Mouse (Mus musculus): Measurements from ENCODE around the gene Mnd1. TPM values are rescaled to one million over a fixed set of nuclear protein-coding genes. Genes with fewer than 3 reads are reported as not detected.

Mnd1 gene
- polyA plus RNA-seq, 1 experiment = 0.09 TPM

GRCm38 (mm10) chr3:84081208-84081722, 74.3 kb downstream of the Mnd1 start:
- Histone ChIP-seq H3K4me3 (ENCODE audit: extremely low read depth, insufficient read depth, insufficient read length) (no peak overlapping the region), H3K4me1 (ENCODE audit: control insufficient read depth, insufficient read depth, insufficient read length) (no peaks in the 10 kb centered on the region; the same call in 1 of the 2 replicates), H3K27me3 (ENCODE audit: control insufficient read depth, insufficient read depth, low read length) (no peaks in the 10 kb centered on the region), H3K27ac (ENCODE audit: insufficient read depth, low read length) (no peak overlapping the region), H3K36me3 (ENCODE audit: control insufficient read depth, insufficient read depth, low read length) (no peaks in the 10 kb centered on the region)
- DNase-seq (ENCODE audit: low read depth in 1 of 2, low spot score in 2 of 2) = no peak
- 93% methylated on average over 4 of the region's 4 CpGs for WGBS
- TF ChIP-seq POLR2A (IDR thresholded peaks at IDR 0.05; ENCODE audit: low read depth, low read length) = no peak
- TF ChIP-seq CTCF (IDR thresholded peaks at IDR 0.05; ENCODE audit: extremely low read depth, insufficient read depth, insufficient read length, insufficient replicate concordance) = no peak

- Histone ChIP-seq H3K27me3 (ENCODE audit: control insufficient read depth, insufficient read depth, low read length) (no peaks in the 10 kb centered on the region), H3K4me3 (ENCODE audit: extremely low read depth, insufficient read depth, insufficient read length) (no peak overlapping the region), H3K36me3 (ENCODE audit: control insufficient read depth, insufficient read depth, low read length) (no peaks in the 10 kb centered on the region), H3K4me1 (ENCODE audit: control insufficient read depth, insufficient read depth, insufficient read length) (peaks cover under 1% of the 10 kb centered on the region), H3K27ac (ENCODE audit: insufficient read depth, low read length) (no peak overlapping the region)
- TF ChIP-seq POLR2A (IDR thresholded peaks at IDR 0.05; ENCODE audit: low read depth, low read length) = no peak
- no peak for TF ChIP-seq CTCF (IDR thresholded peaks at IDR 0.05; ENCODE audit: extremely low read depth, insufficient read depth, insufficient read length, insufficient replicate concordance)
- WGBS = 92% methylated on average over 7 of the region's 7 CpGs
- DNase-seq (ENCODE audit: low read depth in 1 of 2, low spot score in 2 of 2) = no peak
Measured at GRCm38 (mm10) chr3:84080074-84080473, 75.5 kb downstream of the Mnd1 start.

GRCm38 (mm10) chr3:84077505-84077904, 78.1 kb downstream of the Mnd1 start:
- Histone ChIP-seq H3K27ac (ENCODE audit: insufficient read depth, low read length) (no peak overlapping the region), H3K27me3 (ENCODE audit: control insufficient read depth, insufficient read depth, low read length) (no peaks in the 10 kb centered on the region), H3K4me3 (ENCODE audit: extremely low read depth, insufficient read depth, insufficient read length) (no peak overlapping the region), H3K36me3 (ENCODE audit: control insufficient read depth, insufficient read depth, low read length) (no peaks in the 10 kb centered on the region), H3K4me1 (ENCODE audit: control insufficient read depth, insufficient read depth, insufficient read length) (peaks cover 3% of the 10 kb centered on the region)
- WGBS = 93% methylated on average over 4 of the region's 4 CpGs
- TF ChIP-seq CTCF (IDR thresholded peaks at IDR 0.05; ENCODE audit: extremely low read depth, insufficient read depth, insufficient read length, insufficient replicate concordance) (no peak), POLR2A (IDR thresholded peaks at IDR 0.05; ENCODE audit: low read depth, low read length) (no peak)
- DNase-seq (ENCODE audit: low read depth in 1 of 2, low spot score in 2 of 2) = no peak

DNA sequence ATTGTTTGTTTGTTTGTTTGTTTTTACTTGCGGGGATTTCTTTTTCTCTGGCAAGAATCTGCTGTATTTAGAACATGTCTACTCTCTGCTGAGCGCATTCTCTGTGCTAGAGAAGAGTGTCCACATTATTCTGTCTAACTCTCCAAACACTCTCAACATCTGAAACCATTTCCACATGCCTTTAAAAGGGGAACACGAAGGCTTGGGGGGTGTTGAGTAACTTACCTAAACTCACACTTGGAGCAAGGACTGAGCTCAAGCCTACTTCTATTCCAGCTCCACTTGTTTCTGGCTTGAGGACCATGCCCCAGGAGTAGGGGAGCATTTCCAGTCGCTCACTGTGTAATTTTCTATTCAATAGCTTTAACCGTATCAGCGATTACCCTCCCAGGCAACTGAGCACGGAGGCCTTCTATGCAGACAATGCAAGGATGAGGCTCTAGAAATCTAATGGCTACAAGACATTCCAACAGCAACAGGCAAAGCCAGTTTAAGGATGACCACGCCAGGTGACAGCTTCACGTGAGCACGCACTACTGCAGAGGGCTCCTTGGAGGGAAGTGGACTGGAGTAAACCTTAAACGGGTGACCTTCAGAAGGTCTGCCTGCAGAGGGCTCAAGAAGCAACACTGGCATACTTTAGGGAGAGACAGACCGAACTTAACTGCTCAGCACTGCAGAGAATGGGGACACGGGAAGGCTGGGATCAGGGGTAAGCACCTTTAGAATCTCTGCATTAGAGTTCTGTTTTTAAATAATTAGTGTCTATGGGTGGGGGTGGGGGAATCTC, 78.8 kb downstream of the Mnd1 start:
- 84% methylated on average over 13 of the region's 13 CpGs for WGBS
- Histone ChIP-seq H3K27ac (ENCODE audit: insufficient read depth, low read length) (no peak overlapping the region), H3K4me1 (ENCODE audit: control insufficient read depth, insufficient read depth, insufficient read length) (peaks cover 4% of the 10 kb centered on the region), H3K27me3 (ENCODE audit: control insufficient read depth, insufficient read depth, low read length) (no peaks in the 10 kb centered on the region), H3K36me3 (ENCODE audit: control insufficient read depth, insufficient read depth, low read length) (no peaks in the 10 kb centered on the region), H3K4me3 (ENCODE audit: extremely low read depth, insufficient read depth, insufficient read length) (no peak overlapping the region)
- TF ChIP-seq CTCF (IDR thresholded peaks at IDR 0.05; ENCODE audit: extremely low read depth, insufficient read depth, insufficient read length, insufficient replicate concordance) (no peak), POLR2A (IDR thresholded peaks at IDR 0.05; ENCODE audit: low read depth, low read length) (no peak)
- no peak for DNase-seq (ENCODE audit: low read depth in 1 of 2, low spot score in 2 of 2)

DNA sequence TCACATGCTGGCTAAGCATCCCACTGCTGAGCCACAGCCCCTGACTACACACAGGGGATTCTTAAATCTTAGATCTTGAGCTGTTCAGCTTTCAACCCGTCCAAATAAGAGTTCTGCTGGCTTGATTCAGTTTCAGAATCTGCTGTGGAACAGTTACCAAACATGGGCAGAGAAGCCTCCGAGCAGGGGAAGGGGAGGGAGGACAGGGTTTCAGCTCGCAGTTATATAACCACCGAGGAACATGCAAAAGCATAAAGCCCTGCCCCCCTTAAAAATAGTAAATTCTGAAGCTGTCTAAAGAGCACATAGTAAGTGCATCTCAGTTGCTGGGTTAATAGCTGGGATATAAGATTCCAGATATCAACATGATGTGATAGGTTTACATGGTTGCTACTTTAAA, 80.1 kb downstream of the Mnd1 start:
- WGBS = 21% methylated on average over 4 of the region's 4 CpGs
- DNase-seq (ENCODE audit: low read depth in 1 of 2, low spot score in 2 of 2) = peak in 1 of 2 experiments; percentile 54
- Histone ChIP-seq H3K27ac (ENCODE audit: insufficient read depth, low read length) (peak overlapping the region; percentile 24), H3K4me1 (ENCODE audit: control insufficient read depth, insufficient read depth, insufficient read length) (peaks cover 12% of the 10 kb centered on the region), H3K36me3 (ENCODE audit: control insufficient read depth, insufficient read depth, low read length) (no peaks in the 10 kb centered on the region), H3K27me3 (ENCODE audit: control insufficient read depth, insufficient read depth, low read length) (no peaks in the 10 kb centered on the region), H3K4me3 (ENCODE audit: extremely low read depth, insufficient read depth, insufficient read length) (no peak overlapping the region)
- no peak for TF ChIP-seq CTCF (IDR thresholded peaks at IDR 0.05; ENCODE audit: extremely low read depth, insufficient read depth, insufficient read length, insufficient replicate concordance)
- TF ChIP-seq POLR2A (IDR thresholded peaks at IDR 0.05; ENCODE audit: low read depth, low read length) = no peak

DNA sequence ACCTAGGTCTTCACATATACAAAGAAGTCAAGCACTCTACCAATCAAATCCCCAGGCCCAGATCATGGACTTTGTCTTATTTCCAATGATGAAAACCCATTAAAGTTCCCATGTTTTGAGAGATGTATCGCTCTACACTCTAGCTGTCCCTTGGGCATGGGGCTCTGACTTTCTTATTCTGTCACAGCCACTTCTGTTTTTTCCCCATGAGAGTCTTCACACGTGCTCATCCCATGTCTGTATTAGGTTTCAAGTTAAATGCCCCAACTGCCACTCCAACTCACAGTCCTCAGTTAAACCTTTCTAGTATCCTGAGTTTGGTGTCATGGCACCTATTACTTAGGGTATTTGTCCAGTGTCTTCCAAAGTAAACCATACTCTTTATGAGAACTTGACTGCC, 80.8 kb downstream of the Mnd1 start:
- no peaks in the 10 kb centered on the region for H3K36me3 ChIP-seq (ENCODE audit: control insufficient read depth, insufficient read depth, low read length)
- TF ChIP-seq CTCF (IDR thresholded peaks at IDR 0.05; ENCODE audit: extremely low read depth, insufficient read depth, insufficient read length, insufficient replicate concordance) (no peak), POLR2A (IDR thresholded peaks at IDR 0.05; ENCODE audit: low read depth, low read length) (no peak)
- H3K4me3 ChIP-seq (ENCODE audit: extremely low read depth, insufficient read depth, insufficient read length) = no peak overlapping the region
- 44% methylated on average over 2 of the region's 2 CpGs for WGBS
- no peak for DNase-seq (ENCODE audit: low read depth in 1 of 2, low spot score in 2 of 2)
- H3K27me3 ChIP-seq (ENCODE audit: control insufficient read depth, insufficient read depth, low read length) = no peaks in the 10 kb centered on the region
- peaks cover 16% of the 10 kb centered on the region for H3K4me1 ChIP-seq (ENCODE audit: control insufficient read depth, insufficient read depth, insufficient read length)
- no peak overlapping the region for H3K27ac ChIP-seq (ENCODE audit: insufficient read depth, low read length)

DNA sequence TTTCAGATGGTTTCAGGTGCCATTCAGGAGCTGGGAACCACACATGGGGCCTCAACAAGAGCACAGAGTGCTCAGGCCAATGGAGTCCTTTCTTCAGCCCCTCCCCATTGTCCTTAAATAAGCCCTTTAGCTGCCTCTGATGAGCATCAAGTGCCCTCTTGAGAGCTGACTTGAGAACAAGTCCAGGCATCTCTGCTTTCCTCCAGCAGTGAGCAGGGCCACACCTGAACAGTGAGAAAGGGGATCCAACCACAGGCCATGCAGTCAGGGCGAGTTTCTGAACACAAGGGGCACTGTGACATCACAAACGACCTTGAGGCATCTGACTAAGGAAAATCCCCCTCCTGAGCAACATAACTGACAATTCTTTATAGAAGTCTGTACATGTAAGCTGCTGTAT, 83.9 kb downstream of the Mnd1 start:
- peak; percentile 29; the same call in 1 of the 2 replicates for TF ChIP-seq CTCF (IDR thresholded peaks at IDR 0.05; ENCODE audit: extremely low read depth, insufficient read depth, insufficient read length, insufficient replicate concordance)
- no peak for TF ChIP-seq POLR2A (IDR thresholded peaks at IDR 0.05; ENCODE audit: low read depth, low read length)

More for the DNA sequence above, 83.9 kb downstream of the Mnd1 start:
- Histone ChIP-seq H3K27ac (ENCODE audit: insufficient read depth, low read length) (peak overlapping the region; percentile 58), H3K4me3 (ENCODE audit: extremely low read depth, insufficient read depth, insufficient read length) (no peak overlapping the region), H3K27me3 (ENCODE audit: control insufficient read depth, insufficient read depth, low read length) (no peaks in the 10 kb centered on the region), H3K36me3 (ENCODE audit: control insufficient read depth, insufficient read depth, low read length) (no peaks in the 10 kb centered on the region), H3K4me1 (ENCODE audit: control insufficient read depth, insufficient read depth, insufficient read length) (peaks cover 29% of the 10 kb centered on the region)
- 11% methylated on average over 2 of the region's 2 CpGs for WGBS
- DNase-seq (ENCODE audit: low read depth in 1 of 2, low spot score in 2 of 2) = peak; percentile 31 to 70

All from spleen, adult 2 months (tissue).